In genomic region chr9:62348050-62348449, GRCm38 (mm10) we compare ENCODE assay signal across 14 mouse cellular contexts. TPM values are rescaled to one million over a fixed set of nuclear protein-coding genes. Genes with fewer than 3 reads are reported as not detected.
DNase-seq lines count a peak whose midpoint lies in the region; ATAC-seq and TF ChIP-seq lines count a peak whose summit lies in the region.
"Had no signal": no experiment of that assay in that cellular context is flagged by ENCODE, and none has a peak within 500 bp of the region (broad histone marks: within the 10 kb centered on the region; RNA-seq: fewer than 3 reads in every experiment).

No protein-coding gene starts in this region.

- no peak for TF ChIP-seq CTCF in lung, embryonic 14.5 days (IDR thresholded peaks at IDR 0.05; ENCODE audit: low read depth)

- no peak overlapping the region for H3K4me2 ChIP-seq in heart, embryonic 15.5 days
- H3K4me2 ChIP-seq in lung, embryonic 14.5 days, result no peak overlapping the region
- H3K4me2 ChIP-seq in liver, embryonic 16.5 days (ENCODE audit: low read depth, low read length), result no peak overlapping the region
- H3K4me2 ChIP-seq: hindbrain, embryonic 13.5 days; neural tube, embryonic 12.5 days had no signal

- H3K27ac ChIP-seq in heart, embryonic 15.5 days, result peak overlapping the region; percentile 81
- H3K27ac ChIP-seq in lung, embryonic 14.5 days (ENCODE audit: low read depth), result no peak overlapping the region
- 0 out of 2 replicates have a peak overlapping the region, but pooled peaks have one; percentile 10 for H3K27ac ChIP-seq in liver, embryonic 16.5 days (ENCODE audit: low read length)
- H3K27ac ChIP-seq: hindbrain, embryonic 13.5 days; neural tube, embryonic 12.5 days had no signal

- H3K27me3 ChIP-seq in heart, embryonic 15.5 days, result no peaks in the 10 kb centered on the region
- H3K27me3 ChIP-seq in lung, embryonic 14.5 days (ENCODE audit: insufficient read depth, low read length), result no peaks in the 10 kb centered on the region
- no peaks in the 10 kb centered on the region for H3K27me3 ChIP-seq in liver, embryonic 16.5 days (ENCODE audit: control insufficient read depth, insufficient read depth, low read depth, low read length)
- H3K27me3 ChIP-seq: hindbrain, embryonic 13.5 days; neural tube, embryonic 12.5 days had no signal

- H3K4me1 ChIP-seq in heart, embryonic 15.5 days (replicated peaks), result peaks cover 71% of the 10 kb centered on the region
- peaks cover 8% of the 10 kb centered on the region for H3K4me1 ChIP-seq in lung, embryonic 14.5 days (ENCODE audit: insufficient read depth)
- H3K4me1 ChIP-seq in liver, embryonic 16.5 days (ENCODE audit: control insufficient read depth, low read depth, low read length), result peaks cover 57% of the 10 kb centered on the region

- H3K4me3 ChIP-seq in heart, embryonic 15.5 days, result no peak overlapping the region
- H3K4me3 ChIP-seq in lung, embryonic 14.5 days (ENCODE audit: low read depth, low read length), result no peak overlapping the region
- H3K4me3 ChIP-seq in liver, embryonic 16.5 days (ENCODE audit: low read depth, low read length), result no peak overlapping the region
- H3K4me3 ChIP-seq: hindbrain, embryonic 13.5 days; neural tube, embryonic 12.5 days had no signal

- no peak for ATAC-seq in heart, embryonic 15.5 days (replicated peaks; ENCODE audit: insufficient number of reproducible peaks, insufficient read depth, low FRiP score, low read depth)
- no peak for ATAC-seq in lung, embryonic 14.5 days (ENCODE audit: insufficient read depth)
- no peak for ATAC-seq in liver, embryonic 16.5 days (ENCODE audit: low read depth)
- ATAC-seq: forebrain, embryonic 14.5 days had no signal

- 73% methylated on average over 10 of the region's 10 CpGs for WGBS in heart, embryonic 15.5 days
- WGBS in lung, embryonic 14.5 days, result 79% methylated on average over 10 of the region's 10 CpGs
- WGBS in liver, embryonic 16.5 days (ENCODE audit: insufficient replicate concordance), result 73% methylated on average over 10 of the region's 10 CpGs

- H3K9ac ChIP-seq in heart, embryonic 15.5 days, result no peak overlapping the region
- H3K9ac ChIP-seq in lung, embryonic 14.5 days, result no peak overlapping the region
- H3K9ac ChIP-seq in liver, embryonic 16.5 days (ENCODE audit: low read depth, low read length), result no peak overlapping the region
- H3K9ac ChIP-seq: hindbrain, embryonic 13.5 days; neural tube, embryonic 12.5 days had no signal

- no peaks in the 10 kb centered on the region for H3K36me3 ChIP-seq in heart, embryonic 15.5 days
- 0 out of 2 replicates have a peak, but pooled peaks cover 3% of the 10 kb centered on the region for H3K36me3 ChIP-seq in lung, embryonic 14.5 days (ENCODE audit: insufficient read depth)
- no peaks in the 10 kb centered on the region for H3K36me3 ChIP-seq in liver, embryonic 16.5 days (ENCODE audit: control insufficient read depth, insufficient read depth)
- H3K36me3 ChIP-seq: hindbrain, embryonic 13.5 days; neural tube, embryonic 12.5 days had no signal

- H3K9me3 ChIP-seq in heart, embryonic 15.5 days (replicated peaks), result no peaks in the 10 kb centered on the region
- no peaks in the 10 kb centered on the region for H3K9me3 ChIP-seq in lung, embryonic 14.5 days (ENCODE audit: low read depth, low read length)
- H3K9me3 ChIP-seq in liver, embryonic 16.5 days (replicated peaks; ENCODE audit: control insufficient read depth, low read length), result no peaks in the 10 kb centered on the region
- H3K9me3 ChIP-seq: hindbrain, embryonic 13.5 days; neural tube, embryonic 12.5 days had no signal

- DNase-seq in cerebellum, adult 8-10 months, result peak; percentile 15
- DNase-seq in cerebellum, postnatal 36 days, result no peak
- no peak for DNase-seq in heart, adult 8-10 months (ENCODE audit: low spot score)
- DNase-seq in lung, embryonic 14.5 days, result peak; percentile 0
- DNase-seq in lung, postnatal 14 days, result no peak
- no peak for DNase-seq in B cell, adult 2 months
- DNase-seq: layer of hippocampus, adult 9-11 months; right cerebral cortex, postnatal 14 days; thymus, adult 18-20 months had no signal

RNA-seq across cellular contexts. Expression of gene Anp32a, which starts 7.0 kb away (rescaled TPM):
- 128 and 176 TPM in 2 replicates for polyA plus RNA-seq in heart, embryonic 15.5 days (2015; fragmentation: Nextera tagmentation; extraction: Ambion mirVana)
- 100 to 1,000 TPM; 196 to 226 (median 214) TPM for total RNA-seq in heart, adult 8-10 months (2022)
- 134 and 135 TPM in 2 replicates for polyA plus RNA-seq in lung, embryonic 14.5 days (2014; fragmentation: Nextera tagmentation; extraction: Ambion mirVana)
- polyA plus RNA-seq in liver, embryonic 16.5 days (2015; fragmentation: Nextera tagmentation; extraction: Ambion mirVana), result 54.2 and 57.5 TPM in 2 replicates

Comparison
In these comparisons a context has a peak if more than half of its experiments do, and no peak if none do; other contexts are left out.
1. DNase-seq: peak in cerebellum, adult 8-10 months (single experiment) and lung, embryonic 14.5 days (single experiment); none in cerebellum, postnatal 36 days (0 of 2), heart, adult 8-10 months (single experiment), lung, postnatal 14 days (single experiment) and B cell, adult 2 months (0 of 2).